Mouse (Mus musculus): ENCODE data around the gene Megf9. TPM values are rescaled to one million over a fixed set of nuclear protein-coding genes. Genes with fewer than 3 reads are reported as not detected.
A peak's percentile ranks its signal among the peaks of the same experiment; 100 is the strongest.

Gene Megf9
- polyA plus RNA-seq, 1 experiment from 2014 or later, result 27.0 TPM

GRCm38 (mm10) chr4:70540743-70541142 lies 5.9 kb upstream of the Megf9 start:
- ATAC-seq (ENCODE audit: low FRiP score), result no peak
- Histone ChIP-seq H3K9me3 (replicated peaks) (no peaks in the 10 kb centered on the region), H3K4me2 (no peak overlapping the region), H3K9ac (replicated peaks) (no peak overlapping the region), H3K27ac (replicated peaks) (no peak overlapping the region), H3K36me3 (no peaks in the 10 kb centered on the region), H3K27me3 (replicated peaks) (no peaks in the 10 kb centered on the region), H3K4me3 (replicated peaks) (no peak overlapping the region), H3K4me1 (peaks cover 9% of the 10 kb centered on the region)
- WGBS, result 80% methylated on average over 6 of the region's 6 CpGs

- Histone ChIP-seq H3K4me3 (replicated peaks) (no peak overlapping the region), H3K9me3 (replicated peaks) (no peaks in the 10 kb centered on the region), H3K4me1 (peaks cover 22% of the 10 kb centered on the region), H3K27me3 (replicated peaks) (no peaks in the 10 kb centered on the region), H3K36me3 (no peaks in the 10 kb centered on the region), H3K27ac (replicated peaks) (0 out of 2 replicates have a peak overlapping the region, but pooled peaks have one; percentile 18), H3K4me2 (no peak overlapping the region), H3K9ac (replicated peaks) (no peak overlapping the region)
- ATAC-seq (ENCODE audit: low FRiP score), result no peak
- WGBS, result 4% methylated on average over 2 of the region's 2 CpGs
Observed at GRCm38 (mm10) chr4:70536661-70537580, 2.1 kb upstream of the Megf9 start.

- Histone ChIP-seq H3K9me3 (replicated peaks) (no peaks in the 10 kb centered on the region), H3K36me3 (no peaks in the 10 kb centered on the region), H3K27ac (replicated peaks) (peak overlapping the region; percentile 100), H3K4me2 (peak overlapping the region; percentile 84), H3K9ac (replicated peaks) (peak overlapping the region; percentile 93), H3K4me3 (replicated peaks) (peak overlapping the region; percentile 92), H3K27me3 (replicated peaks) (no peaks in the 10 kb centered on the region), H3K4me1 (peaks cover 30% of the 10 kb centered on the region)
- ATAC-seq (ENCODE audit: low FRiP score), result peak; percentile 9
- 7% methylated on average over 7 of the region's 7 CpGs for WGBS
Observed at GRCm38 (mm10) chr4:70535711-70536311, 1.0 kb upstream of the Megf9 start.

GRCm38 (mm10) chr4:70535289-70535688 lies 494 bp upstream of the Megf9 start:
- Histone ChIP-seq H3K27ac (replicated peaks) (peak overlapping the region; percentile 100), H3K4me3 (replicated peaks) (peak overlapping the region; percentile 92), H3K9ac (replicated peaks) (peak overlapping the region; percentile 93), H3K4me1 (peaks cover 34% of the 10 kb centered on the region), H3K9me3 (replicated peaks) (no peaks in the 10 kb centered on the region), H3K27me3 (replicated peaks) (no peaks in the 10 kb centered on the region), H3K36me3 (no peaks in the 10 kb centered on the region), H3K4me2 (peak overlapping the region; percentile 84)
- WGBS, result under 1% methylated on average over 18 of the region's 18 CpGs
- peak; percentile 60 for ATAC-seq (ENCODE audit: low FRiP score)

GRCm38 (mm10) chr4:70534078-70534890 lies 511 bp downstream of the Megf9 start:
- peak; percentile 49 for ATAC-seq (ENCODE audit: low FRiP score)
- Histone ChIP-seq H3K36me3 (no peaks in the 10 kb centered on the region), H3K4me1 (peaks cover 43% of the 10 kb centered on the region), H3K9ac (replicated peaks) (peak overlapping the region; percentile 98), H3K27me3 (replicated peaks) (no peaks in the 10 kb centered on the region), H3K4me2 (peak overlapping the region; percentile 61), H3K27ac (replicated peaks) (peak overlapping the region; percentile 100), H3K9me3 (replicated peaks) (no peaks in the 10 kb centered on the region), H3K4me3 (replicated peaks) (peak overlapping the region; percentile 92)
- whole genome bisulfite sequencing, result under 1% methylated on average over 57 of the region's 66 CpGs

- Histone ChIP-seq H3K27me3 (replicated peaks) (no peaks in the 10 kb centered on the region), H3K9ac (replicated peaks) (peak overlapping the region; percentile 98), H3K4me1 (peaks cover 52% of the 10 kb centered on the region), H3K4me2 (peak overlapping the region; percentile 61), H3K4me3 (replicated peaks) (peak overlapping the region; percentile 92), H3K36me3 (no peaks in the 10 kb centered on the region), H3K27ac (replicated peaks) (no peak overlapping the region), H3K9me3 (replicated peaks) (no peaks in the 10 kb centered on the region)
- ATAC-seq (ENCODE audit: low FRiP score), result no peak
- 22% methylated on average over 3 of the region's 3 CpGs for WGBS
Observed at GRCm38 (mm10) chr4:70533056-70533805, 1.6 kb downstream of the Megf9 start.

DNA sequence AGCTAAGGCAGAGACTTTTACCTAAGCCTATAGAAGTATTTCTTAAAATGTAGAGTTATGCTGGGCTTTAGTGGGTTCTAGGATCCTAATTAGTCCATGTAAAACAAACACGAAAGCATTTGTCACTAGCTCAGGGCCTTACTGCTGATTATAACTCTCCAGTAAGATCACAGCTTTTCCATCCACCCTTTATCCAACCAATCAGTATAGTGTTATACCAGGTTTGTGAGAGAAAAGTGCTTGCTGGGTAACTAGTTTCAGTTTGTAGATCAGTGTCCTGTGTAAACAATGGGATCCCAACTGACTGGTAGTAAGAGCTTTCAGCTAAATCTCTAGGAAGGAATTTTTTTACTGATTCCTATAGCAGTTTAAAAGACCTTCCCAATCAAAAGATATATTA lies 3.8 kb downstream of the Megf9 start:
- WGBS, result 66% methylated on average over 1 of the region's 1 CpGs
- H3K27ac ChIP-seq (replicated peaks), result no peak overlapping the region
- no peaks in the 10 kb centered on the region for H3K36me3 ChIP-seq
- no peaks in the 10 kb centered on the region for H3K27me3 ChIP-seq (replicated peaks)
- no peak overlapping the region for H3K9ac ChIP-seq (replicated peaks)
- ATAC-seq (ENCODE audit: low FRiP score), result no peak
- no peaks in the 10 kb centered on the region for H3K9me3 ChIP-seq (replicated peaks)
- H3K4me2 ChIP-seq, result peak overlapping the region; percentile 52
- peaks cover 49% of the 10 kb centered on the region for H3K4me1 ChIP-seq
- peak overlapping the region; percentile 20 for H3K4me3 ChIP-seq (replicated peaks)

- 78% methylated on average over 3 of the region's 3 CpGs for WGBS
- Histone ChIP-seq H3K9ac (replicated peaks) (no peak overlapping the region), H3K9me3 (replicated peaks) (no peaks in the 10 kb centered on the region), H3K4me3 (replicated peaks) (no peak overlapping the region), H3K4me1 (peaks cover 42% of the 10 kb centered on the region), H3K4me2 (peak overlapping the region; percentile 25), H3K36me3 (no peaks in the 10 kb centered on the region), H3K27me3 (replicated peaks) (no peaks in the 10 kb centered on the region), H3K27ac (replicated peaks) (no peak overlapping the region)
- no peak for ATAC-seq (ENCODE audit: low FRiP score)
Observed at GRCm38 (mm10) chr4:70528622-70529021, 6.2 kb downstream of the Megf9 start.

DNA sequence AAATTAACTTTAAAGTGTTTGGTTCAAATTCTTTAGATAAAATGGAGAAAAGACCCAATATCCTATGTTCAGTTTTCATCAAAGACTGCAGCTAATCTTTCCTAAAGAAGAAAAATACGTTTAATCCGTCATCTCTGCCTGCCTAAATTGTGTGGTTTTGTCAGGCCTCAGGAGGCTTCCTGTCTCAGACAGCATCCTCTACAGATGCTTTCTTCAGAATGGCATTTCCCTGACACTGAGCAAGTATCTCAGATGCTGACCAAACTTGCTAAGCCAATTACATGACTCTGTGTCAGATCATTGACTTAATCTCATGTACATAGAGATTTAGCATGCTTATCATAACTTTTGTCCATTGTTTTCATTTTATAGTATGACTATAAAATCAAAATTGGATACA lies 11.4 kb downstream of the Megf9 start:
- no peak overlapping the region for H3K4me3 ChIP-seq (replicated peaks)
- WGBS, result 81% methylated on average over 2 of the region's 2 CpGs
- ATAC-seq (ENCODE audit: low FRiP score), result no peak
- H3K27ac ChIP-seq (replicated peaks), result no peak overlapping the region
- peaks cover 5% of the 10 kb centered on the region; the same call in 1 of the 2 replicates for H3K4me1 ChIP-seq
- H3K9me3 ChIP-seq (replicated peaks), result no peaks in the 10 kb centered on the region
- no peak overlapping the region for H3K4me2 ChIP-seq
- H3K36me3 ChIP-seq, result no peaks in the 10 kb centered on the region
- H3K9ac ChIP-seq (replicated peaks), result no peak overlapping the region
- H3K27me3 ChIP-seq (replicated peaks), result no peaks in the 10 kb centered on the region

- no peak overlapping the region for H3K4me2 ChIP-seq
- no peak overlapping the region for H3K27ac ChIP-seq (replicated peaks)
- H3K9me3 ChIP-seq (replicated peaks), result no peaks in the 10 kb centered on the region
- H3K27me3 ChIP-seq (replicated peaks), result no peaks in the 10 kb centered on the region
- ATAC-seq (ENCODE audit: low FRiP score), result no peak
- H3K4me3 ChIP-seq (replicated peaks), result no peak overlapping the region
- H3K4me1 ChIP-seq, result 0 out of 2 replicates have a peak, but pooled peaks cover 3% of the 10 kb centered on the region
- 66% methylated on average over 1 of the region's 1 CpGs for WGBS
- no peaks in the 10 kb centered on the region for H3K36me3 ChIP-seq
- H3K9ac ChIP-seq (replicated peaks), result no peak overlapping the region
Observed at GRCm38 (mm10) chr4:70521506-70522292, 13.1 kb downstream of the Megf9 start.
